Mouse (Mus musculus): Measurements from ENCODE around the gene Map3k20.

Map3k20 gene

DNA sequence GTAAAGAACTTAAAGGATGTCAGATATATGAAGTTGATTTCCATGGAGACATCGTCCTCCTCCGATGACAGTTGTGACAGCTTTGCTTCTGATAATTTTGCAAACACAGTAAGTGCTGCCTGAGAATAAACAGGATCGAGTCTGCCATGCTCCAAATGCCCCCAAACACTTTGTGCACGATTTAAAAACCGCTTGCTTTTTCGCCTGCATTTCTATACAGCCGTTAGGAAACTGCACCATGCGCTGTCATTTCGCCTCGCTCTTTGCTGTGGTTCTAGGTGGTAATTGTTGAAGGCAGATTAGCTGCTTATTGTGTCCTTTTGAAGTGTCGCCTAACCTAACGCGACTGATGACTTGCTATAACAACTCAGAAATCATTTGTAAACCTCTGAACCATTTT is 193.5 kb downstream of the Map3k20 start:
- no peak for DNase-seq (ENCODE audit: low read depth, low spot score)

DNA sequence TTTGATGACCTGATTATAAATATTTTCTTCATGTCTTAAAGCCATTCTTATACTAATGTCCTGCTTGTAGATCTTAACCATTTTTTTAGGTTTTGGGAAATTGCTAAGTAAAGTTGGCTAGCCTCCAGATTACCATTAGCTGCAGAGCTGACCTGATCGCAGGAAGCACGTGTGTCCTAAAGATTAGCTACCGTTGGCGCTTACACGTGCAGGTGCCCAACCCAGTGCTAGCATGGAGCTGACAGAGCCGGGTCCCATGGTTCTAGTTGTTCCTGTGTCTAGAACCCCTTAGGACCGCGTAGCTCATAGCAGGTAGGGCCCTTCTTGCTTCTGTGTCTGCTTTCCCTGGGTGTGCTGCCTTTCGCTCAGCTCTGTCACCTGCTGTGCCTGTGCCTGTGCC is 194.4 kb downstream of the Map3k20 start:
- DNase-seq (ENCODE audit: low read depth, low spot score) = no peak

GRCm38 (mm10) chr2:72491650-72492049 is 206.2 kb downstream of the Map3k20 start:
- no peak for DNase-seq (ENCODE audit: low read depth, low spot score)

All from embryo, embryonic 11.5 days (tissue).